Mouse (Mus musculus) heart, embryonic 11.5 days (tissue): Measurements from ENCODE around the gene Maz. TPM values are rescaled to one million over a fixed set of nuclear protein-coding genes. Genes with fewer than 3 reads are reported as not detected.

Experiments used
- ATAC-seq: fragments of 200-750 bp; cut with Nextera tagmentation; replicated peaks from 2 replicates; pipeline ENCODE4 v1.8.0; 2017; ENCODE audit warnings: moderate library complexity; ENCODE audit not compliant: insufficient number of reproducible peaks, low FRiP score, low TSS enrichment
- H3K27ac ChIP-seq: fragments of 300-500 bp; sonication (generic); 2 replicates; pipeline ENCODE4 v1.5.1; 2014; ENCODE audit warnings: mild to moderate bottlenecking, low read depth, low read length
- H3K27me3 ChIP-seq: fragments of 300-500 bp; sonication (generic); 2 replicates; pipeline ENCODE4 v1.6.1; 2014; ENCODE audit warnings: mild to moderate bottlenecking, low read length, mixed read lengths; ENCODE audit not compliant: control insufficient read depth, insufficient read depth
- H3K36me3 ChIP-seq: fragments of 300-500 bp; sonication (generic); 2 replicates; pipeline ENCODE4 v1.6.1; 2014; ENCODE audit warnings: mild to moderate bottlenecking, low read length, moderate library complexity, mixed read lengths; ENCODE audit not compliant: control insufficient read depth, insufficient read depth
- H3K4me1 ChIP-seq: fragments of 300-500 bp; sonication (generic); 2 replicates; pipeline ENCODE4 v1.6.1; 2014; ENCODE audit warnings: low read length; ENCODE audit not compliant: control insufficient read depth, insufficient read depth
- H3K4me2 ChIP-seq: fragments of 300-500 bp; sonication (generic); 2 replicates; pipeline ENCODE4 v1.6.1; 2014; ENCODE audit warnings: mild to moderate bottlenecking, moderate library complexity
- H3K4me3 ChIP-seq: fragments of 300-500 bp; sonication (generic); 2 replicates; pipeline ENCODE4 v1.5.1; 2014; ENCODE audit warnings: low read depth, low read length
- H3K9ac ChIP-seq: fragments of 300-500 bp; sonication (generic); 2 replicates; pipeline ENCODE4 v1.6.1; 2014; ENCODE audit warnings: mild to moderate bottlenecking, low read depth, low read length, moderate library complexity
- H3K9me3 ChIP-seq: fragments of 300-500 bp; sonication (generic); replicated peaks from 2 replicates; pipeline ENCODE4 v1.6.1; 2016; ENCODE audit warnings: low read length; ENCODE audit not compliant: control insufficient read depth
- WGBS: fragments of 180-500 bp; shearing (Covaris S2); extraction: QIAGEN DNeasy Blood & Tissue Kit; methylation state at CpG from one replicate; pipeline ENCODE4 v1.1.7; 2014; ENCODE audit not compliant: insufficient replicate concordance; 5-methylcytosine and 5-hydroxymethylcytosine counted together
- polyA plus RNA-seq: library from polyadenylated mRNA; unstranded; fragments of >200 nt; fragmentation: Nextera tagmentation; extraction: Ambion mirVana; gene quantifications from 2 replicates; pipeline ENCODE4 v1.2.1, GENCODE M21; 2014

The Maz gene
- 38.6 and 44.1 TPM in 2 replicates for polyA plus RNA-seq

DNA sequence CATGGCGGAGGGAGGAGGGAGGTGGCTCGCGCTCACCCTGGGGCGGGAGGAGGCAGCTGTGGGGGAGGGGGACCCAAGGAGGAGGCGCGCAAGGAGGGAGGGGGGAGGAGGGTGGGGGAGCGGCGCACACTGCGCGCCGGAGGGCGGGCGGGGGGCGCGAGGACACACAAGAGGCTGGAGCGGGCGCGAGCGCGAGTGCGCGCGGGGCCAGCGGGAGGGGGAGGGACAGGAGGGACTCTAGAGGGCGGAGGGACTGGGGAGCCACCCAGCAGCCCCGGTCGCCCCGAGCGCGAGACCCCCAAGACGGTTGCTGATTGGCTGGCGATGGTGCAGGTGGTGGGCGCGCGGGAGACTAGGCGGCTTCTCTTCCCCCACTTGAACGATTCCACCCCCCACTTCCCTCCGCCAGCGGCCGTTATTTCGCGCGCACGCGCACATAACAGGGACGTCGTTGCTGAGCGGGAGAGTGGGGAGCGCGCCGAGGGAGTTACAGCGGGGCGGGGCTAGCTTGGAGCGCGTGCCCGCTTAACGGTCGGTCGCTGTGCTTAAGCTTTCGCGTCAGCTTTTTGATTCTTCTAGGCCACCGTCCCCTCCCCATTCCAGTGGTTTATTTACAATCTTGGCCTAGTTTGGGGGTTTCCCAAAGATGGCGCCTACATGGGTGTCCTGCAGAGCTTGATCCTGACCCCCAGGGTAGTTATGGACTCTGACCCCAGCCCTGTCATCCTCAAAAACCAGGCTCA, at the start of gene Maz:
Gene Maz (minus strand): TSS at position 54 of the 743 bp plus-strand sequence.
- Histone ChIP-seq H3K27ac (peak within 1 kb of the TSS; percentile 99), H3K27me3 (no peaks in the 10 kb centered on the region), H3K9ac (peak within 1 kb of the TSS; percentile 97), H3K4me1 (peaks cover 35% of the 10 kb centered on the region), H3K9me3 (no peaks in the 10 kb centered on the region), H3K36me3 (peaks cover 31% of the 10 kb centered on the region), H3K4me3 (peak within 1 kb of the TSS; percentile 96), H3K4me2 (peak within 1 kb of the TSS; percentile 96)
- WGBS, result under 1% methylated on average over 40 of the region's 63 CpGs
- peak; percentile 87 for ATAC-seq

DNA sequence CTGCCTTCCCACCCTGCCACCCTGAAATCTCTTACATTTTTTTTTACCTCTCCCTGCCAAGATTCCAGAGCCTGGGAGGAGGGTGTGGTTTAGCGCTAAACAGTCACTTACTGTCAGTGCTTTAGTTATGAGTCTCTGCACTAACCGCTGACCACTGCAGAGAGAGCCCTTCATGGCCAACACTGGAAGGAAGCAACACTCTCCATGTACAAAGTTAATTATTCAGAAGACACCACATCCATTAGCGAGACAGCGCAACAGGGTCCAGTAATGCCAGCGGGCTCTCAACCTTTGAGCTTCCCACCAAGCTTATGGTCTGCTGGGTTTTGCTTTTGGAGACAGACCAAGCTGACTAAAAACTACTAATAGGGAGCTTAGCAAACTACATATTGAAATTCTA, 49.4 kb upstream of the Maz start:
- Histone ChIP-seq H3K9ac (no peak overlapping the region), H3K9me3 (no peaks in the 10 kb centered on the region), H3K4me3 (no peak overlapping the region), H3K27ac (no peak overlapping the region), H3K4me1 (peaks cover 3% of the 10 kb centered on the region; the same call in 1 of the 2 replicates), H3K4me2 (no peak overlapping the region), H3K36me3 (no peaks in the 10 kb centered on the region), H3K27me3 (no peaks in the 10 kb centered on the region)
- WGBS, result 78% methylated on average over 5 of the region's 5 CpGs
- ATAC-seq, result no peak

DNA sequence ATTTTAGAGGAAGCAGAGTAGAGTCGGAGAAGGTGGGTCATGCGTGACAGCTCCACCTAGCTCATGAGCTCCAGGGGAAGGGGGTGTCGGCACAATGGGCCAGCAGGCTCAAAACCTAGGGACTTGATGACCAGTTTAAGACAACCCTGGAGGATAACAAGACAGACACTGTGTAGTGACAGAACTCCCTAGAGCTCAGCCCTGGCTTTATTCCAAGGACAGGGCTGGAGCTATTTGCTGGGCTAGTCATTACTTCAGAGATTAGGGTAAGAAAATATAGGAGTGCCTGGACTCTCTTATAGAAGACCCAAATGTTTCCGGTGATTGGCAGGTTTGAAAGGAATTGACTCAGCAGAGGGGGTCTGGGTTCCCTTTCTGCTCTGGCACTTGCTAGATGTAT, 46.4 kb upstream of the Maz start:
- H3K9ac ChIP-seq, result no peak overlapping the region
- WGBS, result 82% methylated on average over 4 of the region's 4 CpGs
- peaks cover 3% of the 10 kb centered on the region; the same call in 1 of the 2 replicates for H3K4me1 ChIP-seq
- H3K27ac ChIP-seq, result no peak overlapping the region
- H3K27me3 ChIP-seq, result no peaks in the 10 kb centered on the region
- no peak overlapping the region for H3K4me2 ChIP-seq
- H3K36me3 ChIP-seq, result no peaks in the 10 kb centered on the region
- H3K4me3 ChIP-seq, result no peak overlapping the region
- H3K9me3 ChIP-seq, result no peaks in the 10 kb centered on the region
- no peak for ATAC-seq

DNA sequence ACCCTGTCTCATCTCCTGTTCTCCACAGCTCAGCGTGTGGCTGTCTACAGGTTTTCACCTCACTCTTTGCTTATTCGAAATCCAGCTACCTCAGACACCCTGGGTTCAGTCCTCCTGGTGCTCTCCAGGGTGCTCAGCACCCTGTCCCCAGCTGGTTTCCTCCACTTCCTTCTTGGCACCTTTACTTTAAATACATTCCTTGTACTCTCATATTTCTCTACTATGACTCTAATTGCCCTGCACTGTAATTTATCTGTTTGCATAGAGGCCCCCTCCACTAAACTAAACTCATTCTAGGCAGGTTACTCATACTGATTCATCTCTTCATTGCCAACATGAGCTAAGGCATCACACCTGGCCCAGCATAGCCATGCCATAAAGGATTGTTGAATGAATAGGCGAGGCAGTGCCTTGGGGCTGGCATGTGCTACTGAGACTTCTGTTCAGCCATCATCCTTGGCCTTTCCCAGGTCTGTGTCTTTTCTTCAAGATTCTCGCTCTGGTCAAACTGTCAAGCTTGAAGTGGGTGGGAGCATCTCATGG, 44.1 kb upstream of the Maz start:
- Histone ChIP-seq H3K4me3 (no peak overlapping the region), H3K27ac (no peak overlapping the region)
- 71% methylated on average over 4 of the region's 4 CpGs for WGBS

DNA sequence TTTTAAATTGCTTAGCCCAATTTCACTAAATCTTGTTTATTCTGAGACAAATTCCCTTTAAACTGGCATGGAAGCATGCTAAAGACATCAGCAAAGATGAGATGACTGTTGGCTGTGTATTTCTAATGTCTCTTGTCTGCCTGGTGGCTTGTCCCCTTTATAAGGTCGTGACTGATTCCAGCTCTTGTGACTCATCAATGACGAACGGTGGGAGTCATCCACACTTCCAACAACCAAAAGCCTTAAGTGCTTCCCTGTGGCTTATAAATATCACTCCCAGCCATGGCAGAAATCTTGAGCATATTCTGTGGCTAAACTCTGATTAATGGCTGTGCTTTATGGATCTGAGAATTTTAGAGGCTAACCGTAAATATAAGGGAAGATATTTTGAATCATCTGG, 39.5 kb upstream of the Maz start:
- Histone ChIP-seq H3K36me3 (no peaks in the 10 kb centered on the region), H3K4me2 (no peak overlapping the region), H3K9ac (no peak overlapping the region), H3K4me3 (no peak overlapping the region), H3K4me1 (no peaks in the 10 kb centered on the region), H3K27me3 (no peaks in the 10 kb centered on the region), H3K27ac (no peak overlapping the region), H3K9me3 (no peaks in the 10 kb centered on the region)
- 58% methylated on average over 4 of the region's 4 CpGs for WGBS
- no peak for ATAC-seq

More for the DNA sequence above, 44.1 kb upstream of the Maz start:
- Histone ChIP-seq H3K4me2 (no peak overlapping the region), H3K9me3 (no peaks in the 10 kb centered on the region), H3K27me3 (no peaks in the 10 kb centered on the region), H3K4me1 (no peaks in the 10 kb centered on the region), H3K36me3 (no peaks in the 10 kb centered on the region), H3K9ac (no peak overlapping the region)
- no peak for ATAC-seq

DNA sequence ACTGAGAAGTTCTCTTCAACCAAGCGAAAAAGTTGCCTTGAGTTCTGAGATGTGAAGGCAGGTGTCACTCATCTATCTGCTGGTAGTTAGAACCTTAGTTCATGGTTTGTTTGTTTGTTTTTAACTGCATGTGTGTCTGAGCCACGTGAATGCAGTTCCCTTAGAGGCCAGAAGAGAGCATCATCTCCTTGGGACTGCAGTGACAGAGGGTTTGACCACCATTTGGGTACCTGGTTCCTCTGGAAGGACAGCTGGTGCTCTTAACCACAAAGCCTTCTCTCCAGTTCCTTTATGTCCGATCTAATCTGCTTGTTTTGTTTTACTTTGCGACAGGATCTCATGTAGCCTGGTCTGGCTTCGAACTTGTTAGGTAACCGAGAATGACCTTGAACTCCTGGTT, 38.7 kb upstream of the Maz start:
- no peak overlapping the region for H3K27ac ChIP-seq
- 78% methylated on average over 6 of the region's 6 CpGs for WGBS
- no peaks in the 10 kb centered on the region for H3K27me3 ChIP-seq
- H3K4me3 ChIP-seq, result no peak overlapping the region
- H3K9ac ChIP-seq, result no peak overlapping the region
- H3K36me3 ChIP-seq, result no peaks in the 10 kb centered on the region
- no peak overlapping the region for H3K4me2 ChIP-seq
- no peak for ATAC-seq
- H3K9me3 ChIP-seq, result no peaks in the 10 kb centered on the region
- H3K4me1 ChIP-seq, result no peaks in the 10 kb centered on the region

DNA sequence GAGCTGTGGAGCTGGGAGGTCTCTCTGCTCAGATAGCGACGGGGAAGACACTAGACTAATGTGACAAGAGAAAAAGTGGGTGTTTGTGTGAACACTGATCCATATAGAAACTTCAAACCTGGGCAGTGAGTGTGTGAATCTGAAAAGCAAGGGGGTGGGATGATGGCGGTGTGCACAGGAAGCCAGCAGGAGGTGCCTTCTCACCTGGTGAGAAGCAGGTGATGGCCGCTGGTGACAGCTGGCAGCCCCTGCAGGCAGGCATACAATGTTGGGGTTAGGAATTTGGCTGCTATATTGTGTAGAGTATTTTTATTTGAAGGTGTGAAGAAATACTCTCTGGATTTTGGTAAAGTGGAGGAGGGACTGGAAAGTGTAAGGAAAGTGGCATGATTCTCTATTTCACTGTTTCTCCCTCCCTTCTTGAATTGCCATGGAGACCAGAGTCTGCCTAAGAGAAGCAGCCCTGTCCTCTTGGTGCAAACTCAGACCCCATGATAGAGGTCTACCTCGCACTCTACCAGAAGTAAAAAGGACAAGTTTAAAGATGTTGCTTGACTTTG, 28.3 kb upstream of the Maz start:
- H3K4me2 ChIP-seq, result no peak overlapping the region
- no peak for ATAC-seq
- H3K36me3 ChIP-seq, result no peaks in the 10 kb centered on the region
- H3K4me3 ChIP-seq, result no peak overlapping the region
- no peaks in the 10 kb centered on the region for H3K4me1 ChIP-seq
- H3K27me3 ChIP-seq, result no peaks in the 10 kb centered on the region
- no peak overlapping the region for H3K27ac ChIP-seq
- WGBS, result 61% methylated on average over 5 of the region's 5 CpGs
- H3K9ac ChIP-seq, result no peak overlapping the region
- no peaks in the 10 kb centered on the region for H3K9me3 ChIP-seq

DNA sequence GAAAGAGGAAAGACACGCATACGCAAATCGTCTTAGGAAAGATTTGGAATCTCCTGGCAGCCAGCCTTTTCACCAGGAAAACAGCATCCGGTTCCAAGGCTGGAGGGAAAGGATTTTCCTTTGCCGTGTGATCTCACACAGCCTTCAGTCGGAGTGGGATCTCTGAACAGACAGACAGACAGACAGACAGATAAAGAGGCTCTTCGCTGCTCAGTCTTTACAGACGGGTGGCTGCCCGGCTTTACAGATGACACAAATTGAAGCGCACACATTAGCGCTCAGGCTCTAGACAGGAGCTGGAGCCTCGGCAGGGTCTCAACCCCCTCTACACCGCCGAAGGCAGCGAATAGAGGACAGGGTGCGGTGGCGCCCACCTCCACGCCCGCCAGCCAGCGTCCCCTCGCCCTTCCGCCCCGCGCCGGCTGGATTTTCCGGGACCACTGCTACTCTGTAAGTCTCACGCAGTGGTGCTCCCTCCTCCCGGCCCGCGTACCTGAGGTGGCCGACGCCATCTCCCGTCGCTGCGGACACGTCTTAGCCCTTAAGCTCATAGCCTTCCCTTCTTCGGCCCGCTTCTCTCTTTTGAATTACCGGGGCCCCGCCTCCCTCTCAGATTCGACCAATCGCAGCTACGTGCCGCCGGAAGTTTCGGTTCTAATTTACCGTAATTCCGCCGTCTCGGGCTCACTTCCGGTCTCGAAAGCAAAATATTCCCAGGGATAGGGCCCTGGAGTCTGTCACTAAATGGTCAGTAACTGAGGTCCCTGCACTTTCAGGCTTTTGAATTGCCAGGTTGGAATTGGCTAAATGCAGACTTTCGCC, 15.2 kb upstream of the Maz start, which contains the start of gene Kif22:
Gene Kif22 (minus strand): TSS at position 621 of the 822 bp plus-strand sequence.
- H3K36me3 ChIP-seq, result peaks cover 6% of the 10 kb centered on the region; the same call in 1 of the 2 replicates
- H3K4me1 ChIP-seq, result no peaks in the 10 kb centered on the region
- peak within 1 kb of the TSS; percentile 71 for H3K4me2 ChIP-seq
- H3K9me3 ChIP-seq, result no peaks in the 10 kb centered on the region
- no peaks in the 10 kb centered on the region for H3K27me3 ChIP-seq
- ATAC-seq, result peak; percentile 86
- peak within 1 kb of the TSS; percentile 62 for H3K27ac ChIP-seq
- H3K9ac ChIP-seq, result peak within 1 kb of the TSS; percentile 90
- peak within 1 kb of the TSS; percentile 76 for H3K4me3 ChIP-seq
- WGBS, result 1% methylated on average over 53 of the region's 53 CpGs
